Mouse (Mus musculus) ES-E14 (cell line): ENCODE measurements at regions not wholly inside any gene's neighbourhood (a gene's known extent, or its start where the extent isn't known, plus 50 kb on each side); places are given as distances from the start of the nearest gene placed in this dataset.

Experiments used
- HCFC1 ChIP-seq: IDR thresholded peaks from 2 replicates; pipeline ENCODE4 v1.6.1; 2012; ENCODE audit warnings: low read length, inconsistent platforms, borderline replicate concordance; ENCODE audit not compliant: insufficient read depth
- MAFK ChIP-seq: IDR thresholded peaks from 2 replicates; pipeline ENCODE4 v1.6.1; 2014; ENCODE audit warnings: mild to moderate bottlenecking, low read depth, low read length, inconsistent platforms; ENCODE audit not compliant: insufficient read depth
- ZNF384 ChIP-seq: IDR thresholded peaks from 2 replicates; pipeline ENCODE4 v1.6.1; 2012; ENCODE audit warnings: low read depth, low read length, inconsistent platforms

DNA sequence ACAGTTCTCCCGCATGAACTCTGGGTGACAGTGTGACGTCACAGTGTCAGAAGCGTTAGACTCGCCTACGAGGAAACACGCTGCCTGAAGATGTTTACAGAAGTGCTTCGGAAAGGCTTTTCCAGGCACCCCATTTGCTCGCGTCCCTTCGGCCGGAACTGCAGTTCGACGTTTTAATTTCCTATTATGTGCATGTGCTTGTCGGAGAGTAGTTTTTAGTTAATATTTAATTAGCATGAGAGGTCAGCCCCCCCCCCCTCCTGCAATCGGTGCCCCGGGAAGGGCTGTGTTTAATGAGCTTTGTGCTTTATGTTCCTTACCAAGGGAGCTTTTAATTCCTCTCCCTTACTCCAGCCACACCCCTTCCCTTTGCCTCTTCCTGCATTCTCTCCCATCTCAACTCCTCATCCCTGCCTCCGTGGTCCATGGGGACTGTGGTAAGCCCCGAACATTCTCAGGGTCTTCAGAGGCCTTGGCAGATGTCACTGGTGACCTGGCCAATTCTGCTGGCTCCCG lies 92.8 kb upstream of the Mrps10 start:
- TF ChIP-seq MAFK (no peak), ZNF384 (no peak), HCFC1 (no peak)
